Mouse (Mus musculus) ES-Bruce4 (cell line): Measurements from ENCODE around the gene Romo1. TPM values are rescaled to one million over a fixed set of nuclear protein-coding genes. Genes with fewer than 3 reads are reported as not detected.

Experiments
- H3K27ac ChIP-seq: 2 replicates; pipeline ENCODE4 v1.5.1; 2012; ENCODE audit warnings: low read length, inconsistent platforms; ENCODE audit not compliant: insufficient read depth
- H3K27me3 ChIP-seq: 2 replicates; pipeline ENCODE4 v1.6.1; 2012; ENCODE audit warnings: mild to moderate bottlenecking, low read length, inconsistent platforms; ENCODE audit not compliant: control insufficient read depth, poor library complexity, insufficient read depth, severe bottlenecking
- H3K36me3 ChIP-seq: 2 replicates; pipeline ENCODE4 v1.6.1; 2012; ENCODE audit warnings: inconsistent platforms, mild to moderate bottlenecking, low read length, moderate library complexity; ENCODE audit not compliant: control insufficient read depth, poor library complexity, insufficient read depth, severe bottlenecking
- H3K4me1 ChIP-seq: one replicate; pipeline ENCODE4 v1.8.1; 2011; ENCODE audit warnings: low read length; ENCODE audit not compliant: control insufficient read depth, insufficient read depth
- H3K4me3 ChIP-seq: 2 replicates; pipeline ENCODE4 v1.5.1; 2011; ENCODE audit warnings: low read depth, mild to moderate bottlenecking, low read length
- H3K9ac ChIP-seq: 2 replicates; pipeline ENCODE4 v1.6.1; 2012; ENCODE audit warnings: low read depth, mild to moderate bottlenecking, inconsistent platforms; ENCODE audit not compliant: poor library complexity, severe bottlenecking
- H3K9me3 ChIP-seq: replicated peaks from 2 replicates; pipeline ENCODE4 v1.6.1; 2012; ENCODE audit warnings: mild to moderate bottlenecking, low read length, inconsistent platforms; ENCODE audit not compliant: control insufficient read depth, poor library complexity, insufficient read depth, severe bottlenecking
- CTCF ChIP-seq: IDR thresholded peaks from one replicate; pipeline ENCODE4 v1.8.1; 2011; ENCODE audit warnings: low read depth, low read length
- EP300 ChIP-seq: IDR thresholded peaks from 2 replicates; pipeline ENCODE4 v1.6.1; 2011; ENCODE audit warnings: low read depth, low read length; ENCODE audit not compliant: insufficient read depth
- POLR2A ChIP-seq: IDR thresholded peaks from one replicate; pipeline ENCODE4 v1.8.1; 2011; ENCODE audit warnings: low read length; ENCODE audit not compliant: insufficient read depth
- polyA plus RNA-seq: library from polyadenylated mRNA; stranded (reverse); fragments of >200 nt; gene quantifications from 2 replicates; pipeline ENCODE4 v1.2.4, GENCODE M21; 2011; ENCODE audit warnings: low read depth; ENCODE audit not compliant: missing spikeins, insufficient read depth, insufficient read length

Gene Romo1
- polyA plus RNA-seq, 1 experiment, result 83.8 TPM

- Histone ChIP-seq H3K4me1 (peaks cover 2% of the 10 kb centered on the region), H3K27ac (no peak overlapping the region), H3K27me3 (no peaks in the 10 kb centered on the region), H3K9ac (no peak overlapping the region), H3K9me3 (no peaks in the 10 kb centered on the region), H3K36me3 (no peaks in the 10 kb centered on the region), H3K4me3 (no peak overlapping the region)
- no peak for TF ChIP-seq EP300
- no peak for TF ChIP-seq POLR2A
- no peak for TF ChIP-seq CTCF
Observed at GRCm38 (mm10) chr2:156193066-156193862, 49.4 kb downstream of the Romo1 start.

GRCm38 (mm10) chr2:156194571-156194970 lies 50.7 kb downstream of the Romo1 start:
- Histone ChIP-seq H3K4me3 (no peak overlapping the region), H3K9ac (no peak overlapping the region), H3K36me3 (no peaks in the 10 kb centered on the region), H3K27me3 (no peaks in the 10 kb centered on the region), H3K4me1 (peaks cover 2% of the 10 kb centered on the region), H3K27ac (peak overlapping the region; percentile 79), H3K9me3 (no peaks in the 10 kb centered on the region)
- TF ChIP-seq EP300, result 0 out of 2 replicates have a peak, but pooled peaks have one; percentile 36
- TF ChIP-seq CTCF, result no peak
- TF ChIP-seq POLR2A, result no peak

Other genes with a start within 250 kb of the Romo1 start
- gene Uqcc1, start 213.7 kb upstream of the Romo1 start, polyA plus RNA-seq, result 65.2 and 71.2 TPM in 2 replicates
- gene Gm15557, start 203.3 kb upstream of the Romo1 start, polyA plus RNA-seq, result not detected in 2 replicates
- not detected in 2 replicates for gene Gdf5, start 198.7 kb upstream of the Romo1 start, polyA plus RNA-seq
- gene Cep250, start 187.6 kb upstream of the Romo1 start, polyA plus RNA-seq, result 24.9 and 26.0 TPM in 2 replicates
- gene 6430550D23Rik, start 136.1 kb upstream of the Romo1 start, polyA plus RNA-seq, result 2.4 and 2.9 TPM in 2 replicates
- 72.2 and 82.1 TPM in 2 replicates for gene Ergic3, start 136.0 kb upstream of the Romo1 start, polyA plus RNA-seq
- 0.87 TPM in 1 of 2 replicates, not detected in the other for gene Fer1l4, start 91.1 kb upstream of the Romo1 start, polyA plus RNA-seq
- 3.8 and 6.1 TPM in 2 replicates for gene Spag4, start 78.9 kb upstream of the Romo1 start, polyA plus RNA-seq
- 34.4 and 50.7 TPM in 2 replicates for gene Cpne1, start 32.1 kb upstream of the Romo1 start, polyA plus RNA-seq
- 64.5 and 78.1 TPM in 2 replicates for gene Rbm12, start 32.1 kb upstream of the Romo1 start, polyA plus RNA-seq
- gene Gm28036, start 16.9 kb upstream of the Romo1 start, polyA plus RNA-seq, result 43.0 and 52.2 TPM in 2 replicates
- gene Nfs1, start 147 bp downstream of the Romo1 start, polyA plus RNA-seq, result 35.8 and 41.7 TPM in 2 replicates
- 478 and 518 TPM in 2 replicates for gene Rbm39, start 36.2 kb downstream of the Romo1 start, polyA plus RNA-seq
- gene Phf20, start 52.4 kb downstream of the Romo1 start, polyA plus RNA-seq, result 71.2 and 78.8 TPM in 2 replicates
- 4.8 and 6.5 TPM in 2 replicates for gene Cnbd2, start 168.3 kb downstream of the Romo1 start, polyA plus RNA-seq
- 20.1 and 20.5 TPM in 2 replicates for gene Scand1, start 168.7 kb downstream of the Romo1 start, polyA plus RNA-seq